In the genomic region with DNA sequence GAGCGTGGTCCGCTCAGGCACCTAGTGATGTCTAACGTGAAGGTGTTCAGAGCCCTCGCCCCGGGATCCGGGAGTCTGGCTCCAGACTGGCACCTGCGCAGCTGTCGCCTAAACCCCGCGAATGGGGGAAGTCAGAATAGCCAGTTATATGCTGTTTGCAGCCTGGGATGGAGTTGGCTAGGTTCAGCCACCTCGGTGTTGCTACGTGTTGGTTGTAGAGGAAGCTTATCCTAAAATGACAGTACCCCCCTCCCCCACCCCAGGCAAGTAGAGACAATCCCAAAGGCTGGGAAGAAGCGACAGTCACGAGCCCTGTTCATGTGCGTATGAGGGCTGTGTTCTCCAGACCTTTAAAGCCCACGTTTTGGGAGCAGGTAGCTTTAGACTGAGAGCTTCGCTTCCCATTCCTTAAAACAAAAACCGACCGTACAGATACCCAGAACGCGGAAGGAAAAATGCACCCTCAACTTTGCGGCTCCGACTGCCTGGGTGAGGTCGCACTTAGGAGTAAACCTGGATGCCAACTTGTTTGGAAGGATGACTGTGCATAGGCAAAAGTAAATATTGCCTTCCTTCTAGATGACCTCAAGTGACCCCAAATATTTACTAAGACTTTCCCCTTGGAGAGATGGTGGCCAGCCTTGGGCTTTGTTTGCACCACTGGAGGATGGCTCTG, we compare ENCODE assay signal across 9 mouse cellular contexts. TPM values are rescaled to one million over a fixed set of nuclear protein-coding genes. Genes with fewer than 3 reads are reported as not detected.
DNase-seq lines count a peak whose midpoint lies in the region; ATAC-seq and TF ChIP-seq lines count a peak whose summit lies in the region.
"Had no signal": no experiment of that assay in that cellular context is flagged by ENCODE, and none has a peak within 500 bp of the region (broad histone marks: within the 10 kb centered on the region; RNA-seq: fewer than 3 reads in every experiment).

No protein-coding gene starts in this region.

- no peaks in the 10 kb centered on the region for H3K9me3 ChIP-seq in forebrain, embryonic 14.5 days (replicated peaks; ENCODE audit: control insufficient read depth, low read length)

- H3K9ac ChIP-seq in forebrain, embryonic 14.5 days (ENCODE audit: low read length): peak overlapping the region; percentile 72

- DNase-seq in layer of hippocampus, adult 2 months (ENCODE audit: low spot score in 2 of 2): peak in 1 of 2 experiments; percentile 53
- no peak for DNase-seq in layer of hippocampus, adult 9-10 months (ENCODE audit: low spot score)
- peak; percentile 40 for DNase-seq in forebrain, embryonic 14.5 days (ENCODE audit: low spot score)
- peak; percentile 57 to 82 for DNase-seq in left cerebral cortex, postnatal 25 days (ENCODE audit: low spot score in 2 of 2)
- DNase-seq in right cerebral cortex, postnatal 4 days: peak; percentile 52
- DNase-seq in Muller cell, postnatal 12 days (ENCODE audit: inconsistent ontology term): no peak
- DNase-seq in thymus, postnatal 0 days (ENCODE audit: low spot score): no peak
- DNase-seq in testis, postnatal 14 days (ENCODE audit: low spot score): no peak

- no peaks in the 10 kb centered on the region for H3K36me3 ChIP-seq in forebrain, embryonic 14.5 days (ENCODE audit: control insufficient read depth, insufficient read depth, low read length)

- 2% methylated on average over 24 of the region's 24 CpGs for WGBS in forebrain, embryonic 14.5 days

- peak overlapping the region; percentile 86 for H3K4me3 ChIP-seq in layer of hippocampus, adult 2 months
- H3K4me3 ChIP-seq in forebrain, embryonic 14.5 days (ENCODE audit: low read depth, low read length): peak overlapping the region; percentile 54

- no peak for TF ChIP-seq CTCF in layer of hippocampus, adult 2 months (conservative IDR thresholded peaks at IDR 0.05)

- H3K4me1 ChIP-seq in forebrain, embryonic 14.5 days (ENCODE audit: control insufficient read depth, insufficient read depth, low read length): peaks cover 14% of the 10 kb centered on the region

- ATAC-seq in forebrain, embryonic 14.5 days: 0 out of 2 replicates have a peak, but pooled peaks have one; percentile 2
- ATAC-seq: Patski had no signal

- peaks cover 35% of the 10 kb centered on the region for H3K27me3 ChIP-seq in forebrain, embryonic 14.5 days (replicated peaks; ENCODE audit: control insufficient read depth, insufficient read depth, low read length)

- H3K4me2 ChIP-seq in forebrain, embryonic 14.5 days (ENCODE audit: low read length): peak overlapping the region; percentile 94

- intact Hi-C loops in left cerebral cortex, postnatal 25 days (cut with DNase I): loop anchor here (2.0 to 10.0 kb wide), 8 partner anchors 51 to 1201 kb away; no protein-coding TSS in a partner anchor

- H3K27ac ChIP-seq in layer of hippocampus, adult 2 months: peak overlapping the region; percentile 99
- H3K27ac ChIP-seq in forebrain, embryonic 14.5 days (ENCODE audit: low read depth, low read length): no peak overlapping the region

RNA-seq across cellular contexts. Expression of a gene that starts 1.8 kb away (rescaled TPM):
- 100 to 1,000 TPM; 117 to 127 TPM for total RNA-seq in layer of hippocampus, adult 2 months (2021)
- polyA plus RNA-seq in forebrain, embryonic 14.5 days (2014; fragmentation: Nextera tagmentation; extraction: Ambion mirVana): 3.1 and 4.4 TPM in 2 replicates
- total RNA-seq in left cerebral cortex, postnatal 25 days (2021): 100 to 1,000 TPM; 125 to 141 TPM
- polyA plus RNA-seq in thymus, postnatal 0 days (2015; fragmentation: Nextera tagmentation; extraction: Ambion mirVana): 0.04 TPM in 1 of 2 replicates, not detected in the other
- polyA plus RNA-seq: Patski had no signal

RNA-seq across cellular contexts. Expression of a gene that starts 57.7 kb away (rescaled TPM):
- 10 to 100 TPM; 48.1 to 55.5 TPM for total RNA-seq in layer of hippocampus, adult 2 months (2021)
- polyA plus RNA-seq in forebrain, embryonic 14.5 days (2014; fragmentation: Nextera tagmentation; extraction: Ambion mirVana): 51.8 and 71.1 TPM in 2 replicates
- total RNA-seq in left cerebral cortex, postnatal 25 days (2021): 10 to 100 TPM; 43.0 to 52.1 TPM
- 31.3 and 32.7 TPM in 2 replicates for polyA plus RNA-seq in thymus, postnatal 0 days (2015; fragmentation: Nextera tagmentation; extraction: Ambion mirVana)

Comparison
In these comparisons a context has a peak if more than half of its experiments do, and no peak if none do; other contexts are left out.
1. DNase-seq: peak in forebrain, embryonic 14.5 days (single experiment), left cerebral cortex, postnatal 25 days (2 of 2) and right cerebral cortex, postnatal 4 days (single experiment); none in layer of hippocampus, adult 9-10 months (single experiment), Muller cell, postnatal 12 days (single experiment), thymus, postnatal 0 days (single experiment) and testis, postnatal 14 days (single experiment).